Mouse (Mus musculus): ENCODE data around the gene March7. TPM values are rescaled to one million over a fixed set of nuclear protein-coding genes. Genes with fewer than 3 reads are reported as not detected.

Gene March7
- 94.4 and 124 TPM in 2 replicates for polyA plus RNA-seq (2011; ENCODE audit: insufficient read length, low read depth, missing spikeins)

- H3K4me1 ChIP-seq (ENCODE audit: control insufficient read depth, insufficient read depth, low read length), result no peaks in the 10 kb centered on the region
- peak within 1 kb of the TSS; percentile 99 for H3K4me3 ChIP-seq (ENCODE audit: insufficient read depth, low read length)
- TF ChIP-seq CTCF (IDR thresholded peaks at IDR 0.05; ENCODE audit: borderline replicate concordance, insufficient read depth, low read length), result no peak
- TF ChIP-seq POLR2A (IDR thresholded peaks at IDR 0.05; ENCODE audit: low read depth, low read length), result peak; percentile 78
- H3K27ac ChIP-seq (ENCODE audit: insufficient read depth, low read length), result peak within 1 kb of the TSS; percentile 63
These were observed at the start of gene March7, which contains the start of gene Baz2b for GRCm38 (mm10) chr2:60209703-60210651. Gene March7 (plus strand): TSS chr2:60209887. Gene Baz2b (minus strand): TSS chr2:60209839.

DNA sequence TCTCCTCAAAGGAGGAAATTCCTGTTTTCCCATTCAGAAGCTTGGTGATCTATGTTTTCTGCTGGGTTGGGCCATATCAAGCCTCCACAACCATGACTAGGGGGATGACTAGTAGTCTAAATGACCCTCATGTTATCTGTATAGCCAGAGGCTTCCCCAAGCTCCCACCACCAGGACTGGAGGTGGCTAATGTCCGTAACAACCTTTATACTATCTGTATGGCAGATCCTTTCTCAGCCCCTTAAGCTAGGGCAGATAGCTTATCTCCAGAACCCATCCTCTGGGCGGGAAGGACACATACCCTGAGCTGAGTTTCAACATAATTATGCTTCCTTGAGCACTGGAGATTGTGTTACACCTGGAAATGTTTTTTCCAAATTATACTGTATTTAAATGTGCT is 45.9 kb upstream of the March7 start:
- no peak for TF ChIP-seq CTCF (IDR thresholded peaks at IDR 0.05; ENCODE audit: borderline replicate concordance, insufficient read depth, low read length)
- TF ChIP-seq POLR2A (IDR thresholded peaks at IDR 0.05; ENCODE audit: low read depth, low read length), result no peak
- Histone ChIP-seq H3K4me1 (ENCODE audit: control insufficient read depth, insufficient read depth, low read length) (no peaks in the 10 kb centered on the region), H3K4me3 (ENCODE audit: insufficient read depth, low read length) (no peak overlapping the region), H3K27ac (ENCODE audit: insufficient read depth, low read length) (no peak overlapping the region)

DNA sequence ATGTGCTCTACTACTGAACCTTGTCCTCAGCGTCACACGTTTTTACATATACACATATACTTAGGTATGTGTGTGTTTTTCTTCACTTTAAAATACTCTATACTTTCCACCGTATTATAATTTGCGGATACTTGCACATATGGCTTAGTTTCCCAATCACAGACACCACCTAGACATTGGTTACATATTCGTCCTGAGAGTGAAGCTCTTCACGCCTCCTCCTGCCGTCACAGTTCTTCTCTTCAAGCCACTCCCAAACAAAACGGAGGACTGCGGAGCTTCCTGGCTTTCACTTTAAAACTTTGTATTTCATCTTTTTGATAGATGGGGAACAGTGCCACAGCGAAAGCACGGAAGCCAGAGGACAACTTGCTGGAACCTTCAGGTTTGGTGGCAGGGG is 44.0 kb upstream of the March7 start:
- TF ChIP-seq POLR2A (IDR thresholded peaks at IDR 0.05; ENCODE audit: low read depth, low read length) (no peak), CTCF (IDR thresholded peaks at IDR 0.05; ENCODE audit: borderline replicate concordance, insufficient read depth, low read length) (no peak)
- no peak overlapping the region for H3K4me3 ChIP-seq (ENCODE audit: insufficient read depth, low read length)
- H3K4me1 ChIP-seq (ENCODE audit: control insufficient read depth, insufficient read depth, low read length), result no peaks in the 10 kb centered on the region
- H3K27ac ChIP-seq (ENCODE audit: insufficient read depth, low read length), result no peak overlapping the region

DNA sequence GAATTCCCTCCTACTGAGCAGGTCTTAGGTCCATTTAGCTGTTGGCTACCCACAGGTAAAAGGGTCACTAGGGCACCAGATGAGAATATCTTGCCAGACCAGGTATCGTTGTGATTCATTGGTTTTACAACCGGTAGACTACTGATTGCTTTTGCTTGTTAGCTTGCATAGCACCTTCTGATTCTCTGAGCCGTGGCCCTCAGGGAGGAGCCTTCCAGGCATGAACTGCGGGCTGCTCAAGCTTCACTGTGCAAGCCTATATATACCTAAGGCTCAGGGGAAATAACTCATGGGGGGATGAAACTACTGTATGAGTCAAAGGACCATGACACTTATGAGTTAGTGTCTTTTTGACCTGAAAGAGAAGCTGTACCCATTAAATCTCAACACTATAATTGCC is 42.8 kb upstream of the March7 start:
- TF ChIP-seq CTCF (IDR thresholded peaks at IDR 0.05; ENCODE audit: borderline replicate concordance, insufficient read depth, low read length) (no peak), POLR2A (IDR thresholded peaks at IDR 0.05; ENCODE audit: low read depth, low read length) (no peak)
- H3K4me3 ChIP-seq (ENCODE audit: insufficient read depth, low read length), result no peak overlapping the region
- no peaks in the 10 kb centered on the region for H3K4me1 ChIP-seq (ENCODE audit: control insufficient read depth, insufficient read depth, low read length)
- H3K27ac ChIP-seq (ENCODE audit: insufficient read depth, low read length), result no peak overlapping the region

GRCm38 (mm10) chr2:60171786-60172530 is 37.7 kb upstream of the March7 start:
- Histone ChIP-seq H3K4me1 (ENCODE audit: control insufficient read depth, insufficient read depth, low read length) (no peaks in the 10 kb centered on the region), H3K4me3 (ENCODE audit: insufficient read depth, low read length) (no peak overlapping the region), H3K27ac (ENCODE audit: insufficient read depth, low read length) (peak overlapping the region; percentile 39; the same call in 1 of the 2 replicates)
- TF ChIP-seq CTCF (IDR thresholded peaks at IDR 0.05; ENCODE audit: borderline replicate concordance, insufficient read depth, low read length) (no peak), POLR2A (IDR thresholded peaks at IDR 0.05; ENCODE audit: low read depth, low read length) (no peak)

GRCm38 (mm10) chr2:60172531-60172914 is 37.2 kb upstream of the March7 start:
- Histone ChIP-seq H3K4me1 (ENCODE audit: control insufficient read depth, insufficient read depth, low read length) (no peaks in the 10 kb centered on the region), H3K27ac (ENCODE audit: insufficient read depth, low read length) (peak overlapping the region; percentile 39; the same call in 1 of the 2 replicates), H3K4me3 (ENCODE audit: insufficient read depth, low read length) (no peak overlapping the region)
- TF ChIP-seq POLR2A (IDR thresholded peaks at IDR 0.05; ENCODE audit: low read depth, low read length) (no peak), CTCF (IDR thresholded peaks at IDR 0.05; ENCODE audit: borderline replicate concordance, insufficient read depth, low read length) (no peak)

- Histone ChIP-seq H3K27ac (ENCODE audit: insufficient read depth, low read length) (peak overlapping the region; percentile 39), H3K4me3 (ENCODE audit: insufficient read depth, low read length) (no peak overlapping the region), H3K4me1 (ENCODE audit: control insufficient read depth, insufficient read depth, low read length) (no peaks in the 10 kb centered on the region)
- TF ChIP-seq POLR2A (IDR thresholded peaks at IDR 0.05; ENCODE audit: low read depth, low read length) (no peak), CTCF (IDR thresholded peaks at IDR 0.05; ENCODE audit: borderline replicate concordance, insufficient read depth, low read length) (no peak)
These were observed 36.5 kb upstream of the March7 start for GRCm38 (mm10) chr2:60173190-60173589.

- Histone ChIP-seq H3K4me3 (ENCODE audit: insufficient read depth, low read length) (no peak overlapping the region), H3K4me1 (ENCODE audit: control insufficient read depth, insufficient read depth, low read length) (no peaks in the 10 kb centered on the region), H3K27ac (ENCODE audit: insufficient read depth, low read length) (peak overlapping the region; percentile 56; the same call in 1 of the 2 replicates)
- TF ChIP-seq CTCF (IDR thresholded peaks at IDR 0.05; ENCODE audit: borderline replicate concordance, insufficient read depth, low read length) (no peak), POLR2A (IDR thresholded peaks at IDR 0.05; ENCODE audit: low read depth, low read length) (no peak)
These were observed 36.1 kb upstream of the March7 start for GRCm38 (mm10) chr2:60173595-60173994.

- no peak overlapping the region for H3K27ac ChIP-seq (ENCODE audit: insufficient read depth, low read length)
- no peaks in the 10 kb centered on the region for H3K4me1 ChIP-seq (ENCODE audit: control insufficient read depth, insufficient read depth, low read length)
- H3K4me3 ChIP-seq (ENCODE audit: insufficient read depth, low read length), result no peak overlapping the region
- TF ChIP-seq CTCF (IDR thresholded peaks at IDR 0.05; ENCODE audit: borderline replicate concordance, insufficient read depth, low read length), result no peak
- no peak for TF ChIP-seq POLR2A (IDR thresholded peaks at IDR 0.05; ENCODE audit: low read depth, low read length)
These were observed 34.6 kb upstream of the March7 start for GRCm38 (mm10) chr2:60175078-60175477.
